Comparison of ENCODE assay signal across 1 mouse cellular context in the genomic region with DNA sequence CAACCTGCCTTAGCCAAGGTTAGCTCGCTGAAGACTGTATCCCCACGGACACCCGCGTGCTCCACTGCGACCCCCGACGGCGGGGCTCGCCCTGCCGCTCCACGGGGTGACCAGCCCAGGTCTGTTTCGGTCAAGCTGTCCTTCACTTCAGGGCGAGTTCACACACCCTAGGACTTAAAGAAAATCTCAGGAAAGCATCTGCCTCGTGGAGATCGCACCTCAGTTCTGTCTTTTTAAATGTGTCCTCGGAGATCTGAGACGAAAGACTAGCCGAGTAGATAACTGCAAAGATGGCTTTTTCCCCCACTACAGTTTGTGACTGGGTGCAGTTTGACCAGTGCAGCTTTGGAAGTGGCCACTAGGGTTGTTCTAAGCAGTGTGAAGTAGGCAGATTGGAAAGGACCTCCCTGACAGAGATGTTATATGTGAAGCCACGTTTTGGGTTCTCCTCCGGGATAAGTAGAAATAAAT.
TF ChIP-seq lines count a peak whose summit lies in the region.

No protein-coding gene starts in this region.

TF ChIP-seq in CH12.LX, 34 proteins besides CTCF, POLR2A, EP300 and RAD21 (continued from another document):
- no peak for TF ChIP-seq POLR2AphosphoS2 (IDR thresholded peaks at IDR 0.05; ENCODE audit: low read depth, low read length)
- no peak for TF ChIP-seq ZKSCAN1 (IDR thresholded peaks at IDR 0.05; ENCODE audit: borderline replicate concordance, low read depth, low read length)
- no peak for TF ChIP-seq MXI1 (IDR thresholded peaks at IDR 0.05; ENCODE audit: low read depth, low read length)
- no peak for TF ChIP-seq BHLHE40 (IDR thresholded peaks at IDR 0.05; ENCODE audit: low read depth, low read length)
- TF ChIP-seq KAT2A (IDR thresholded peaks at IDR 0.05; ENCODE audit: insufficient replicate concordance, low read length) = no peak
- TF ChIP-seq ETS1 (conservative IDR thresholded peaks at IDR 0.05; ENCODE audit: low read depth, low read length) = no peak
- TF ChIP-seq MAZ (IDR thresholded peaks at IDR 0.05; ENCODE audit: low read depth, low read length) = no peak
- TF ChIP-seq USF1 (IDR thresholded peaks at IDR 0.05; ENCODE audit: low read depth, low read length) = no peak
- TF ChIP-seq MYC (IDR thresholded peaks at IDR 0.05; ENCODE audit: low read depth, low read length) = no peak
- no peak for TF ChIP-seq CHD2 (IDR thresholded peaks at IDR 0.05; ENCODE audit: low read length)
